Mouse (Mus musculus) liver, postnatal 0 days (tissue): ENCODE measurements around the gene Dst.

Source experiments
- CTCF ChIP-seq: sonication (generic); IDR thresholded peaks from 2 replicates; pipeline ENCODE4 v1.5.1; 2016; ENCODE audit warnings: antibody characterized with exemption, low read depth
- EP300 ChIP-seq: IDR thresholded peaks from 2 replicates; pipeline ENCODE4 v1.6.1; 2016; ENCODE audit warnings: antibody characterized with exemption, low read depth, mild to moderate bottlenecking

- TF ChIP-seq CTCF (no peak), EP300 (no peak)
Measured at GRCm38 (mm10) chr1:34236254-34236723, 328.3 kb downstream of the Dst start.
